Mouse (Mus musculus) neural tube, embryonic 12.5 days (tissue): ENCODE results near the gene Trp53inp2. TPM values are rescaled to one million over a fixed set of nuclear protein-coding genes. Genes with fewer than 3 reads are reported as not detected.

Source experiments
- ATAC-seq: fragments of 200-750 bp; cut with Nextera tagmentation; 2 replicates; pipeline ENCODE4 v1.8.0; 2017; ENCODE audit warnings: low read depth, mild to moderate bottlenecking, moderate TSS enrichment, moderate library complexity; ENCODE audit not compliant: low FRiP score
- H3K27ac ChIP-seq: fragments of 300-500 bp; sonication (generic); 2 replicates; pipeline ENCODE4 v1.5.1; 2016
- H3K27me3 ChIP-seq: fragments of 300-500 bp; sonication (generic); replicated peaks from 2 replicates; pipeline ENCODE4 v1.6.1; 2016; ENCODE audit warnings: mild to moderate bottlenecking
- H3K36me3 ChIP-seq: fragments of 300-500 bp; sonication (generic); 2 replicates; pipeline ENCODE4 v1.6.1; 2016; ENCODE audit warnings: mild to moderate bottlenecking
- H3K4me1 ChIP-seq: fragments of 300-500 bp; sonication (generic); 2 replicates; pipeline ENCODE4 v1.6.1; 2016
- H3K4me2 ChIP-seq: fragments of 300-500 bp; sonication (generic); replicated peaks from 2 replicates; pipeline ENCODE4 v1.6.1; 2016; ENCODE audit warnings: mild to moderate bottlenecking
- H3K4me3 ChIP-seq: fragments of 300-500 bp; sonication (generic); 2 replicates; pipeline ENCODE4 v1.5.1; 2016
- H3K9ac ChIP-seq: fragments of 300-500 bp; sonication (generic); 2 replicates; pipeline ENCODE4 v1.6.1; 2016; ENCODE audit warnings: mild to moderate bottlenecking
- H3K9me3 ChIP-seq: fragments of 300-500 bp; sonication (generic); 2 replicates; pipeline ENCODE4 v1.6.1; 2016; ENCODE audit warnings: mild to moderate bottlenecking
- WGBS: fragments of 180-500 bp; shearing (Covaris S2); methylation state at CpG from one replicate; pipeline ENCODE4 v1.1.7; 2016; 5-methylcytosine and 5-hydroxymethylcytosine counted together
- polyA plus RNA-seq: library from polyadenylated mRNA; unstranded; fragments of >200 nt; fragmentation: Nextera tagmentation; extraction: Ambion mirVana; gene quantifications from 2 replicates; pipeline ENCODE4 v1.2.1, GENCODE M21; 2016

Gene Trp53inp2
- polyA plus RNA-seq, result 128 and 144 TPM in 2 replicates

DNA sequence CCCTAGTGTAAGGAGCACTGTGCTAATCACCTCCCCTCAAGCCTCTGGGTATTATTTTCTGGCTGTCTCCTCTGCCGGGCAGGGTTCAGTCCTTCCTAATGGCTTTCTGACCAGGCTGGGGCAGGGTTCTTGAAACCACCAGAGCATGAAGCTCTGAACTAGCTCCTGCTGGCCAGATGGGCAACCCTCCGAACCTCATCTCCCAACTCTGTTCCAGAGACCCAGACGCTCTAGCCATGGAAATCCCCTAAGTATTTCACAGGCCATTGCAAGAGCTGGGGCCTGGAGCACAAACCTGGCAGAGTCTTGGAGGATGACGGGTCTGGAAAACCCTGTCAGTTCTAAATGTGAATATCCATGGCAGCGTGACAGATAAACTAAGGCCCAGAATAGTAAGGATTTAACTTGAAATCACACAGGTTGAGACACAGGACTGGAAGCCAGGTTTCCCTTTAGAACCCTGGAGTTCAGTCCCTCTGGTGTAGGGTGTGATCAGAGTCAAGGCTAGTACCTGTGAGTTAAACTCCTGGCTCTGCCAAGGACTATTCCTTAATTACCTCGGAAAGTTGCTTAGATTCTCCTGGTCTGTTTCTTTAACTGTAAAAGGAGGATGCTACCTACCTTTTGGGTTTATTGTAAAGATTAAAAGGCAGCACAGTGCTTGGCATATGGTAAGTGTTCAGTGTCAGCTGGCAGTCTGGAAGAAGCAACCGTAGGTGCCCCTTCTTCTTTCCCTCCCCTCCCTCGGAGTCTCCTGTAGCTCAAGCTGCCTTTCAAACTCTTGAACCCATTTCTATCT, at the start of gene Trp53inp2:
TSS of gene Trp53inp2 (plus strand) at position 799 of the 799 bp plus-strand sequence.
- Histone ChIP-seq H3K4me2 (peak within 1 kb of the TSS; percentile 81), H3K27me3 (0 out of 2 replicates have a peak, but pooled peaks cover 5% of the 10 kb centered on the region), H3K9ac (peak within 1 kb of the TSS; percentile 91), H3K4me1 (peaks cover 22% of the 10 kb centered on the region), H3K27ac (peak within 1 kb of the TSS; percentile 86), H3K36me3 (peaks cover 4% of the 10 kb centered on the region; the same call in 1 of the 2 replicates), H3K9me3 (no peaks in the 10 kb centered on the region), H3K4me3 (peak within 1 kb of the TSS; percentile 76)
- 52% methylated on average over 8 of the region's 8 CpGs for WGBS
- no peak for ATAC-seq

DNA sequence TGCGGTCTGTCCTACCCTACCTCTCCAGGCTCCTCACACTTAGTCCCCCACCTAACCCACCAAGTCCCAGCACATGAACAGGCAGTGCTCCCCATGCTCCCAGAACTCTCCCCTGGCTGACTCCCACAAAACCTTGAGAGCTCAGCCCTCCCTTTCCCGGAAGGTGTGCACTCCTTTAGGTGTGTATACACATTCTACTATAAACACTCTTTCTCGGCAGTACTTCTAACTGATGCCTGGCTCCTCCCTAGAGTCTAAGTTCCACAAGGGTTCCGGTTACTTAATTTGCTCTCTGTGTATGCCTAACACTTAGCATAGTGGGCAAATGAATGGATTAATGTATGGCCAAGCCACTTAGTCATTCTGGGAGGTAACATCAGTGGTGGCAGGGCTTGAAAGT, 49.5 kb upstream of the Trp53inp2 start:
- Histone ChIP-seq H3K4me3 (no peak overlapping the region), H3K27ac (no peak overlapping the region), H3K9ac (no peak overlapping the region), H3K4me2 (no peak overlapping the region), H3K36me3 (peaks cover 46% of the 10 kb centered on the region), H3K9me3 (no peaks in the 10 kb centered on the region), H3K4me1 (no peaks in the 10 kb centered on the region), H3K27me3 (no peaks in the 10 kb centered on the region)
- WGBS, result 93% methylated on average over 4 of the region's 4 CpGs
- no peak for ATAC-seq

DNA sequence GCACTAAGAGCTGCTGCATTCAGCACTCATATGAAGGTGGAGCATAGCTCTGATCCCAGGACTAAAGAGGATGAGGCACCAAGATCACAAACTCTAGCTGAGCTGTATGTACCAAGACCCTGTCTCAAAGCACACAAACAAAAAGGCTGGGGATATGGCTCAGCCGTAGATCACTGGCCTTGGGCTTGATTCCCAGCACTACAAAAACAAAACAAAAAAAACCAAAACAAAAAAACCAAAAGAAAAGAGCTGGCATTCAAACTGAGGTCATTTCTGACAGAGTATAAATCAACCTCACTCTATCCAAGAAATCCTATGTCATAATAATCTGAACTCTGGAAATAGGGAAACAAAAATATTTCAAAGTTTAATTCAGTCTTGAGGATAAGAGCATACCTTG, 47.4 kb upstream of the Trp53inp2 start:
- 81% methylated on average over 1 of the region's 1 CpGs for WGBS
- Histone ChIP-seq H3K4me1 (no peaks in the 10 kb centered on the region), H3K9me3 (no peaks in the 10 kb centered on the region), H3K4me3 (no peak overlapping the region), H3K36me3 (peaks cover 33% of the 10 kb centered on the region), H3K27ac (no peak overlapping the region), H3K27me3 (no peaks in the 10 kb centered on the region), H3K4me2 (no peak overlapping the region), H3K9ac (no peak overlapping the region)
- no peak for ATAC-seq

DNA sequence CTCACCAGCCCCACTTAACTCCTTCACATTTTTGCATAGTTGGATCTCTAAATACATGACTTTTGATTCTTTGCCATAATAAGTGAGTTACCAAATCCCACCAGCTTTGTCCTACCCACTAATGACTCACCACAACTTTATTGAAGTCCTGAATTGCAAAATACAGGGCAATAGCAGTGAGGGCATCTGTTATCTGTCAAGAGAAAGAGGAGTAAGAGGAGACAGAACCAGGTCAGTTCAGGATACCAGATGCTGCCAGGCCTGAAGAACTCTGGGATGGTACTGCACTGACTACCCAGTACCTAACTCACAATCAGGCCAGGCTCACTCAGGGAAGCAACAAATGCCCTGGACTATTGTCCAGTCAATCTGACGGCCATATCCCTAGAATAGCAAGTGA, 45.6 kb upstream of the Trp53inp2 start:
- Histone ChIP-seq H3K27ac (no peak overlapping the region), H3K4me3 (no peak overlapping the region), H3K36me3 (peaks cover 32% of the 10 kb centered on the region), H3K9ac (no peak overlapping the region), H3K27me3 (no peaks in the 10 kb centered on the region), H3K9me3 (no peaks in the 10 kb centered on the region), H3K4me1 (no peaks in the 10 kb centered on the region), H3K4me2 (no peak overlapping the region)
- no peak for ATAC-seq
- WGBS, result 85% methylated on average over 1 of the region's 1 CpGs

DNA sequence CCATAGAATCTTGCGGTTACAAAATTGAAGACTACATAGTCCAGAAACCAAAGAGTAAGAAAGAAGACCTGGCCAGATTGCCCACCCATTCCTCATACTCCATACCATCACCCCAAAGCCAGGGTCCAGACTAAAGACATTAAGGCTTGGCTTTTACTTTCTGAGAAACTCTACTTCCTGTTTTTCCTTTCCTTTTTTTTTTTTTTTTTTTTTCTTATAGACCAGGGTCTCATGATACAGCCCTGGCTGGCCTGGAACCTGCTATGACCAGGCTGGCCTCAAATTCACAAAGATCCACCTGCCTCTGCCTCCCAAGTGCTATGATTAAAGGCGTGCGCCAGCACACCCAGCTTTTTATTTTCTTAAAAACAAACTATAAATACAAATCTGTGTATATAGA, 44.6 kb upstream of the Trp53inp2 start:
- no peak overlapping the region for H3K4me2 ChIP-seq
- H3K4me1 ChIP-seq, result no peaks in the 10 kb centered on the region
- no peaks in the 10 kb centered on the region for H3K9me3 ChIP-seq
- H3K36me3 ChIP-seq, result peaks cover 27% of the 10 kb centered on the region
- no peak overlapping the region for H3K4me3 ChIP-seq
- ATAC-seq, result no peak
- no peaks in the 10 kb centered on the region for H3K27me3 ChIP-seq
- H3K27ac ChIP-seq, result no peak overlapping the region
- H3K9ac ChIP-seq, result no peak overlapping the region
- WGBS, result 98% methylated on average over 3 of the region's 3 CpGs

DNA sequence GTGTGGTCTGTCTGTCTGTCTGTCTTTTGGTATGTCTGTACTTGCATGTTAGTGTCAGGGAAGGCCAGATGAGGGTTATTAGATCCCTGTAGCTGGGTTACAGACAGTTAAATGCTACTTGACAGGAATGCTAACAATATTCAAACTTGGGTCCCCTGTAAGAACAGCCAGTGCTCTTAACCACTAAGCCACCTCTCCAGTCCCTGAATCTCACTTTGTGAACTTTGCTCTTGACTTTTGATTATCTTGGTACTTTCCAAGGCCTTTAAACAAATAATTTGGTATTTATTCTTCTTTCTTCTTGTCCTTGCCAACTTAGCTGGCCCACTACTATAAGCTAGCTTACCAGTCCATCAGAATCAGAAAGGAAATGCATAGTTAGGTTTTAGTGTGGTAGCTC, 40.7 kb upstream of the Trp53inp2 start:
- Histone ChIP-seq H3K4me1 (no peaks in the 10 kb centered on the region), H3K9me3 (no peaks in the 10 kb centered on the region), H3K27me3 (no peaks in the 10 kb centered on the region), H3K9ac (no peak overlapping the region), H3K36me3 (peaks cover 9% of the 10 kb centered on the region; the same call in 1 of the 2 replicates), H3K4me3 (no peak overlapping the region), H3K27ac (no peak overlapping the region), H3K4me2 (no peak overlapping the region)
- ATAC-seq, result no peak

DNA sequence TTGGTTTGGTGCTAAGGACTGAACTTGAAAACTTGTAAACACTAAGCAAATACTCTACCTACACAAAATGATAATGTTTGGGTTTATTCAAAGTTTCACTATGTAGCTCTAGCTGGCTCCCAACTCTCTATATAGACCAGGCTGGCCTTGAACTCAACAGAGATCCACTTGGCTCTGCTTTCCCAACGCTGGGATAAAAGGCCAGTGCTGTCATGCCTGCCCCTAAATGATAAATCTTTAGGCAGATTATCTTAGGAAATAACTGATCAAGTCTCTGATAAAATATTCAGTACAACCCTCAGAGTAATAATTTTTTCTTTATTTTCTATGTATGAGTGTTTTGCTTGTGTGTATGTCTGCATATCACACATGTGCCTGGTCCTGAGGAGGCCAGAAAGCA, 34.2 kb upstream of the Trp53inp2 start:
- no peak overlapping the region for H3K4me2 ChIP-seq
- WGBS, result 98% methylated on average over 1 of the region's 1 CpGs
- H3K27ac ChIP-seq, result no peak overlapping the region
- H3K36me3 ChIP-seq, result peaks cover 5% of the 10 kb centered on the region; the same call in 1 of the 2 replicates
- H3K9ac ChIP-seq, result no peak overlapping the region
- no peaks in the 10 kb centered on the region for H3K4me1 ChIP-seq
- no peak for ATAC-seq
- H3K27me3 ChIP-seq, result no peaks in the 10 kb centered on the region
- H3K9me3 ChIP-seq, result no peaks in the 10 kb centered on the region
- H3K4me3 ChIP-seq, result no peak overlapping the region

DNA sequence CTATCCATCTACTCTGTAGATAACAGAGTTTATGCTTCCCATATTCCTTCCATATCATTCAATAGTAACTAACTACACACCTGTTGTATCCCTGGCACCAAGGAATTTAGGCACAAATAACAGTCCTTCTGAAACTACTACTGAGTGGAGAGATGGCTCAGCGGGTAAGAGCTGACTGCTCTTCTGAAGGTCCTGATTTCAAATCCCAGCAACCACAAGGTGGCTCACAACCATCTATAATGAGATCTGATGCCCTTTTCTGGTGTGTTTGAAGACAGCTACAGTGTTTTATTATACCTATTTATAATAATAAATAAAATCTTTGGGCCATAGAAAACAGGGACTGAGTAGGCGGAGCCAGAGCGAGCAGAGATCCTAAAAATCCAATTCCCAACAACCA, 26.5 kb upstream of the Trp53inp2 start:
- Histone ChIP-seq H3K27me3 (no peaks in the 10 kb centered on the region), H3K4me1 (peaks cover 11% of the 10 kb centered on the region; the same call in 1 of the 2 replicates), H3K9ac (no peak overlapping the region), H3K4me3 (no peak overlapping the region), H3K36me3 (no peaks in the 10 kb centered on the region), H3K4me2 (no peak overlapping the region), H3K9me3 (no peaks in the 10 kb centered on the region), H3K27ac (no peak overlapping the region)
- no peak for ATAC-seq
- 90% methylated on average over 3 of the region's 3 CpGs for WGBS

DNA sequence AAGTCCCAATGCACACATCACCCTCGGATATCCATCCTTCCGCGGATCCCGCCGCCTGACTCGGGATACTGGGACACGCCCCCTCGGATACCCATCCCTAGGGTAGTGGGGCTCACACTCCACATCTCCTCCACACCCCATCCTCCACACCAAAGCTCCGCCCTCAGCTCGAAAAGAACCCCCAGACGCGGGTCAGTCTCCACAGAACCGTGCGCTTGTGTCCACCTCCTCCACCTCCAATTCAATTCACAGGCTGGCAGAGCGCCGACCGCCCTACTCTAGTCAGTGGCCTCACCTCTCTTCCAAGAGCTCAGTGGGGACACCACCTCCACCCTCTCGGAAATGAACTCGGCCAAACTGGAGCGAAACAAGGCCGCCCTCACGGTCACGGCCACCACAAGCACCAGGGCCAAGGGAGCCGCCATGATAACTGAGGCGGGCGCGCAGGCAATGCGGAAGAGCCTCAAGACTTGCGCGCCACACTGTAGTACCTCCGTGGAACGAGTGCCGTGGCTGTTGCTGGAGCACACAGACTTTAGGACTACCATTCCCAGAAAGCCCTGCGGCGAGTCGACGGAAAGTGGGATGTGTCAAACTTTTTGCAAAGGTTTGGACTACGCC, 23.8 kb upstream of the Trp53inp2 start, which contains the start of gene Pigu:
TSS of gene Pigu (minus strand) at position 460 of the 621 bp plus-strand sequence.
- H3K4me3 ChIP-seq, result peak within 1 kb of the TSS; percentile 70
- no peaks in the 10 kb centered on the region for H3K36me3 ChIP-seq
- H3K9ac ChIP-seq, result peak within 1 kb of the TSS; percentile 74
- ATAC-seq, result peak; percentile 99
- peaks cover 11% of the 10 kb centered on the region; the same call in 1 of the 2 replicates for H3K4me1 ChIP-seq
- no peaks in the 10 kb centered on the region for H3K9me3 ChIP-seq
- H3K27ac ChIP-seq, result peak within 1 kb of the TSS; percentile 29; the same call in 1 of the 2 replicates
- no peaks in the 10 kb centered on the region for H3K27me3 ChIP-seq
- H3K4me2 ChIP-seq, result peak within 1 kb of the TSS; percentile 87
- under 1% methylated on average over 38 of the region's 38 CpGs for WGBS

DNA sequence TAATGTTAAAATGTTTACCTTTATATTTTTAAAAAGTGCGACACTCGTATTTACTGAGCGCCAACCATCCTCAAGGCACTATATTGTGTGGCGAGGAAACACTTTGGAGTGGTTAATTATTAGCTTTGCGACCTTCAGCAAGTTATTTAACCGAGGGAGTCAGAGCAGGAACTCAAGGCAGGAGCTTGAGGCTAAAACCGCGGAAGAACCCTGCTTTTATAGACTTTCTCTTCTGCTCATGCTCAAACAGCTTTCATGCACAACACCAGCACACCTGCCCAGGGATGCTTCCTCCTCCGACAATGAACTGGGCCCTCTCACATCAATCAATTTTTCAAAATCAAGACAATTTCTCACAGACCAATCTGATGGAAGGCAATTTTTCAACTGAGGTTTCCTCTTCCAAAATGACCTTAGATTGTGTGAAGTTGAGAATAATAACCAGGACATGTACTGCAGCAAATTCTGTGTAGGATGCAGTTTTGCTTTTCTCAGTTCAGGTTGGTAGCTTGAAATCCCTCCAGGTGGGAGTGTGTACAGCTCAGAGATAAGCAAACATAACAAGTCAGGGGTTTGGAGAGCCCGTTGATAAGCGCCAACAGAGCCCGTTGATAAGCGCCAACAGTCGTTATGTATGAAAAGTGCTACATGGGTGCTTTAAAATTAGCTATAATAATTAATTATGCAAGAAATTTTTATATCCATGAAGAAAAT, 23.0 kb upstream of the Trp53inp2 start:
- Histone ChIP-seq H3K27ac (no peak overlapping the region), H3K4me1 (peaks cover 11% of the 10 kb centered on the region; the same call in 1 of the 2 replicates), H3K4me3 (peak overlapping the region; percentile 70), H3K27me3 (no peaks in the 10 kb centered on the region), H3K9me3 (no peaks in the 10 kb centered on the region), H3K4me2 (peak overlapping the region; percentile 87), H3K9ac (0 out of 2 replicates have a peak overlapping the region, but pooled peaks have one; percentile 19), H3K36me3 (no peaks in the 10 kb centered on the region)
- ATAC-seq, result peak; percentile 59
- WGBS, result 34% methylated on average over 14 of the region's 14 CpGs

DNA sequence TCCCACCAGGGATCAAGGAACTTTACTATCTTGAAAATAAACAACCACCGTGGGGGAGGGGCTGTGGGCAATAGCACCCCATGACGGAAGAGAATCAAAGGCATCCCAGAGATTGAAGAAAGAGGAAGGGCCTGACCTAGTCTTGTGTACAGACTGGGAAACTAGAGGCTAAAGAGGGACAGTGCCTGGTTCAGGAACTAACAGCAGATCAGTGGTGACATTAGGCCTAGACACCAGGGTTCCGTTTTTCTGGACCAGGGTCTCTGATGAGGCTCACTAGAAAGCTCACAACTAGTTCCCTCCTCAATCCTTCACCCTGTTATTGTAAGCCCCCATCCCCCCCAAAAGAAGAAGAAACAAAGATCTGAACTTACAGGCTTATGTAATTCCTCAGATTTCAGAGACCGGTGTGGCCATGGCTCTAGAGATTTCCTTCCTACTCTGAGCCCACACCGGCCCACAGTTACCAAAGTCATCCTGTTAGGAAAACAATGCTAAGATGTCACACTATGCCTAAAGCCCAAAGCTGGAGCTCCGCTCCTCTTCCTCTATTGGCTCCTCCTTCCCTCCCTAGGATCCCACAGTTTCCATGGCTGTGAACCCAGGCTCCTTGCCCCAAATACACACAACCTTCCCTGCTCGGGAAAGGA, 13.1 kb upstream of the Trp53inp2 start:
- Histone ChIP-seq H3K9me3 (no peaks in the 10 kb centered on the region), H3K36me3 (no peaks in the 10 kb centered on the region), H3K27ac (no peak overlapping the region), H3K4me3 (no peak overlapping the region), H3K4me1 (no peaks in the 10 kb centered on the region), H3K4me2 (no peak overlapping the region), H3K27me3 (no peaks in the 10 kb centered on the region), H3K9ac (no peak overlapping the region)
- 79% methylated on average over 7 of the region's 7 CpGs for WGBS
- ATAC-seq, result no peak
